Mouse (Mus musculus) liver, embryonic 12.5 days (tissue): ENCODE results near the gene Hectd4. TPM values are rescaled to one million over a fixed set of nuclear protein-coding genes. Genes with fewer than 3 reads are reported as not detected.
"Not testable (repeated sequence)": the region's sequence is repeated elsewhere in the genome, so short reads cannot be mapped to it uniquely, and the experiment has no call there.

Experiments used
- ATAC-seq: fragments of 200-750 bp; cut with Nextera tagmentation; 2 replicates; pipeline ENCODE4 v1.8.0; 2017; ENCODE audit warnings: moderate number of reproducible peaks, mild to moderate bottlenecking, moderate library complexity
- H3K27ac ChIP-seq: fragments of 300-500 bp; sonication (generic); 2 replicates; pipeline ENCODE4 v1.5.1; 2016; ENCODE audit warnings: mild to moderate bottlenecking
- H3K27me3 ChIP-seq: fragments of 300-500 bp; sonication (generic); replicated peaks from 2 replicates; pipeline ENCODE4 v1.6.1; 2016; ENCODE audit warnings: mild to moderate bottlenecking, moderate library complexity
- H3K36me3 ChIP-seq: fragments of 300-500 bp; sonication (generic); 2 replicates; pipeline ENCODE4 v1.6.1; 2016; ENCODE audit warnings: mild to moderate bottlenecking, moderate library complexity
- H3K4me1 ChIP-seq: fragments of 300-500 bp; sonication (generic); 2 replicates; pipeline ENCODE4 v1.6.1; 2016
- H3K4me2 ChIP-seq: fragments of 300-500 bp; sonication (generic); 2 replicates; pipeline ENCODE4 v1.6.1; 2016; ENCODE audit warnings: mild to moderate bottlenecking, moderate library complexity
- H3K4me3 ChIP-seq: fragments of 300-500 bp; sonication (generic); 2 replicates; pipeline ENCODE4 v1.5.1; 2016; ENCODE audit warnings: mild to moderate bottlenecking, moderate library complexity
- H3K9ac ChIP-seq: fragments of 300-500 bp; sonication (generic); 2 replicates; pipeline ENCODE4 v1.6.1; 2016; ENCODE audit warnings: mild to moderate bottlenecking, moderate library complexity
- H3K9me3 ChIP-seq: fragments of 300-500 bp; sonication (generic); replicated peaks from 2 replicates; pipeline ENCODE4 v1.6.1; 2016; ENCODE audit warnings: mild to moderate bottlenecking, moderate library complexity
- WGBS: fragments of 180-500 bp; shearing (Covaris S2); methylation state at CpG from one replicate; pipeline ENCODE4 v1.1.7; 2016; ENCODE audit not compliant: insufficient replicate concordance; 5-methylcytosine and 5-hydroxymethylcytosine counted together
- polyA plus RNA-seq: library from polyadenylated mRNA; unstranded; fragments of >200 nt; fragmentation: Nextera tagmentation; extraction: Ambion mirVana; gene quantifications from 2 replicates; pipeline ENCODE4 v1.2.1, GENCODE M21; 2016

The Hectd4 gene
- polyA plus RNA-seq, 1 experiment from 2014 or later = 13.3 TPM

DNA sequence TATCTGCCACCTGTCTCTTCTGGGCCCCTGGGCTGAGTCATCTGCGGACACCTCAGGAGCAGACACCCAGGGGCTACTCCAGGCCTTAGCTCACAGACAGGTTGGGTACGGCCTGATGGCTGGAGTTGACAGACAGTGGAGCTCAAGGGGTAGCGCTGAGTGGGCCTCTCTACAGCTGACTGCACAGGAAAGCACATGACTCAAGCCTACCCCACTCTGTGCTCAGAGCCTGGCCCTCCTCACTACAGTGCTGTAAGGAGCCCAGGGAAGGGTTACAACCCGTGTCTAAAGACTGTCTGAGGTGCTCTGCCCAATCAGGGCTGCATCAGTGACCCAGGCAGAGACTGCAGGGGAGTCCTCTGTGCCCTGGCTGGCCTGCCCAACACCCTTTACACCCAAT lies 147.2 kb downstream of the Hectd4 start:
- Histone ChIP-seq H3K9me3 (no peaks in the 10 kb centered on the region), H3K4me1 (peaks cover 10% of the 10 kb centered on the region; the same call in 1 of the 2 replicates), H3K4me3 (no peak overlapping the region), H3K27ac (no peak overlapping the region), H3K4me2 (no peak overlapping the region), H3K36me3 (peaks cover 84% of the 10 kb centered on the region), H3K27me3 (no peaks in the 10 kb centered on the region), H3K9ac (no peak overlapping the region)
- no peak for ATAC-seq
- 75% methylated on average over 4 of the region's 4 CpGs for WGBS

DNA sequence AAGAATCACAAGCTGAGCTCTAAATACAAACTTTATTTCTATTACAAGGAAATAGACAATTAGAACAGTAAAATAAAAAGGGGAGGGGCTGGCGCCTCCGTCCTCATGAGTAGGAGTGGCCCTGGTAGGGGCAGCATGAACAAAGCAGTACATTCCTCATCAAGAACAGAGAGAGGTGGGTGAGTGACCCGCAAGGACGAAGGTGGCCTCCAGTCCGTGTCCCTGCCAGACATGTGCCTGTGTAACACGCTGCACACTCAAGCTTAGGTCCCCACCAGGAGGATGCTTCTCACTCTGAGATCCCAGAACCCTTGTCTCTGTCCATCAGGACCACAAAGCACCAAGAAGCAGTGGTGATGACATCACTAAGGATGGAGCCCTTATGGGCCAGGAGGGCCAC lies 151.7 kb downstream of the Hectd4 start:
- WGBS = 83% methylated on average over 6 of the region's 6 CpGs

DNA sequence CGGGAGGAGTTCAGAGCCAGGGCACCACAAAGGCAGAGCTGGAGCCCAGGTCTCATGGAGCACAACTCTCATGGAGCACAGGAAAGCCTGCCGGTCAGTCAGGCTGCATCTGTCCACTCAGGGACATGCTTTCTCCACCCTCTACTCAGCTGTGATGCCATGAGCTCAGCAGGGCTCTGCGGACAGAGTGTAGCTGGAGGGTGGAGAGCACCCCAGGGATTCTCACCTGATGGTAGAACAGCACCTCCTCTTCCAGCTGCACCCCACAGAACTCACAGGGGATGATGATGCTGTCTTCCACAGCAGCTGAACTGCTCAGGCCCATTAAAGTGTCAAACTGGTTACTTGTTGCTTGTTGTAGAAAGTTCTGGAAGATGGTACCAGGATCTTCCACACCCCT lies 154.8 kb downstream of the Hectd4 start:
- no peak overlapping the region for H3K4me3 ChIP-seq
- ATAC-seq = no peak
- no peak overlapping the region for H3K4me2 ChIP-seq
- no peak overlapping the region for H3K27ac ChIP-seq
- H3K9me3 ChIP-seq = no peaks in the 10 kb centered on the region
- H3K4me1 ChIP-seq = no peaks in the 10 kb centered on the region
- no peaks in the 10 kb centered on the region for H3K27me3 ChIP-seq
- peaks cover 73% of the 10 kb centered on the region for H3K36me3 ChIP-seq
- no peak overlapping the region for H3K9ac ChIP-seq
- 83% methylated on average over 3 of the region's 3 CpGs for WGBS

More for the DNA sequence above, 151.7 kb downstream of the Hectd4 start:
- H3K4me1 ChIP-seq = peaks cover 6% of the 10 kb centered on the region; the same call in 1 of the 2 replicates
- H3K27ac ChIP-seq = no peak overlapping the region
- no peak overlapping the region for H3K4me3 ChIP-seq
- H3K9me3 ChIP-seq = no peaks in the 10 kb centered on the region
- no peak overlapping the region for H3K4me2 ChIP-seq
- H3K9ac ChIP-seq = no peak overlapping the region
- H3K27me3 ChIP-seq = no peaks in the 10 kb centered on the region
- peaks cover 74% of the 10 kb centered on the region for H3K36me3 ChIP-seq
- ATAC-seq = no peak

GRCm38 (mm10) chr5:121376972-121377371 lies 157.0 kb downstream of the Hectd4 start:
- H3K36me3 ChIP-seq = peaks cover 83% of the 10 kb centered on the region
- H3K4me2 ChIP-seq, H3K9ac ChIP-seq, H3K4me1 ChIP-seq, H3K4me3 ChIP-seq, ATAC-seq, H3K9me3 ChIP-seq, H3K27ac ChIP-seq, H3K27me3 ChIP-seq: not testable (repeated sequence)
- 58% methylated on average over 5 of the region's 5 CpGs for WGBS

GRCm38 (mm10) chr5:121378678-121379256 lies 158.7 kb downstream of the Hectd4 start:
- WGBS = 84% methylated on average over 13 of the region's 13 CpGs
- Histone ChIP-seq H3K4me2 (no peak overlapping the region), H3K27ac (no peak overlapping the region), H3K4me3 (no peak overlapping the region), H3K36me3 (peaks cover 69% of the 10 kb centered on the region), H3K4me1 (peaks cover 4% of the 10 kb centered on the region; the same call in 1 of the 2 replicates), H3K9ac (no peak overlapping the region), H3K9me3 (0 out of 2 replicates have a peak, but pooled peaks cover 3% of the 10 kb centered on the region), H3K27me3 (no peaks in the 10 kb centered on the region)
- no peak for ATAC-seq

- H3K27me3 ChIP-seq = no peaks in the 10 kb centered on the region
- no peak overlapping the region for H3K4me2 ChIP-seq
- peaks cover 17% of the 10 kb centered on the region for H3K4me1 ChIP-seq
- H3K9me3 ChIP-seq = 0 out of 2 replicates have a peak, but pooled peaks cover 3% of the 10 kb centered on the region
- H3K4me3 ChIP-seq = no peak overlapping the region
- ATAC-seq = no peak
- peaks cover 53% of the 10 kb centered on the region for H3K36me3 ChIP-seq
- WGBS = 87% methylated on average over 2 of the region's 2 CpGs
- H3K27ac ChIP-seq = no peak overlapping the region
- H3K9ac ChIP-seq = no peak overlapping the region
Measured at GRCm38 (mm10) chr5:121380692-121381091, 160.7 kb downstream of the Hectd4 start.

GRCm38 (mm10) chr5:121383857-121384756 lies 164.1 kb downstream of the Hectd4 start:
- 61% methylated on average over 10 of the region's 10 CpGs for WGBS
- Histone ChIP-seq H3K4me1 (peaks cover 34% of the 10 kb centered on the region), H3K27ac (0 out of 2 replicates have a peak overlapping the region, but pooled peaks have one; percentile 89), H3K27me3 (no peaks in the 10 kb centered on the region), H3K4me2 (peak overlapping the region; percentile 93), H3K9me3 (0 out of 2 replicates have a peak, but pooled peaks cover 3% of the 10 kb centered on the region), H3K4me3 (peak overlapping the region; percentile 73), H3K36me3 (peaks cover 29% of the 10 kb centered on the region), H3K9ac (peak overlapping the region; percentile 83)
- ATAC-seq = no peak

DNA sequence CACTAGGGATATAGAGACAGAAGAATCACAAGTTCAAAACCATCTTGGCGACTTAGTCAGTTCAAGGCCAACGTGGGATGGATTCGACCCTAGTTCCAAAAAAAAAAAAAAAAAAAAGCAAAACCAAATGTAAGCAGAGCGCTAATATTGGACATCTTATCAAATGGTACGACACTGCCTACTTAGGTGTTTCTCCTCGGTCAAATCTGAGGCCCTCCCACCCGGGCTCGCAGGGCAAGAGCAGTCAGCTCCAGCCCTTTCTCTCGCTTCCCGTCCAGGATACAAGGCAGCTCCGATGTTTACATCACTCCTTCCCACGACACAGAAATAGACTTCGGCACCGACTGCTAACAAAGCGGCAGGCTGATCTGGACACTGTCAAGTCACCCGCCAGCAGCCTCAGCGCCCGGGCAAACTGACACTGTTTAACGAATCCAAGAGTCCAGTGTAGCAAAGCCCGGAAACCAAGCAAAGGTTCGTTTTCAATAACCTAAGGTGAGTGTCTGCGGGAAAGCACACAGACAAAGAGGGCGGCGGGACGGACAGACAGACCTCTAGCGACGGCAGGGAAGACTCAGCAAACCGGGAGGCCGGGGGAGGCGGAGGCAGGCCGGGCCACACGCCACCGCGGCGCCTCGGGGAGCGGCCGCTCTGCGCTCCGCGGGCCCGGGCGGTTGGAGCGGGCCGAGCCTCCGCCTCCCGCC lies 164.9 kb downstream of the Hectd4 start:
- H3K4me3 ChIP-seq = peak overlapping the region; percentile 73
- H3K27ac ChIP-seq = peak overlapping the region; percentile 89
- H3K27me3 ChIP-seq = no peaks in the 10 kb centered on the region; the same call in 1 of the 2 replicates
- WGBS = 2% methylated on average over 38 of the region's 47 CpGs
- peak overlapping the region; percentile 93 for H3K4me2 ChIP-seq
- peak overlapping the region; percentile 83 for H3K9ac ChIP-seq
- 0 out of 2 replicates have a peak, but pooled peaks cover 3% of the 10 kb centered on the region for H3K9me3 ChIP-seq
- ATAC-seq = peak; percentile 44
- H3K4me1 ChIP-seq = peaks cover 42% of the 10 kb centered on the region
- peaks cover 22% of the 10 kb centered on the region for H3K36me3 ChIP-seq

DNA sequence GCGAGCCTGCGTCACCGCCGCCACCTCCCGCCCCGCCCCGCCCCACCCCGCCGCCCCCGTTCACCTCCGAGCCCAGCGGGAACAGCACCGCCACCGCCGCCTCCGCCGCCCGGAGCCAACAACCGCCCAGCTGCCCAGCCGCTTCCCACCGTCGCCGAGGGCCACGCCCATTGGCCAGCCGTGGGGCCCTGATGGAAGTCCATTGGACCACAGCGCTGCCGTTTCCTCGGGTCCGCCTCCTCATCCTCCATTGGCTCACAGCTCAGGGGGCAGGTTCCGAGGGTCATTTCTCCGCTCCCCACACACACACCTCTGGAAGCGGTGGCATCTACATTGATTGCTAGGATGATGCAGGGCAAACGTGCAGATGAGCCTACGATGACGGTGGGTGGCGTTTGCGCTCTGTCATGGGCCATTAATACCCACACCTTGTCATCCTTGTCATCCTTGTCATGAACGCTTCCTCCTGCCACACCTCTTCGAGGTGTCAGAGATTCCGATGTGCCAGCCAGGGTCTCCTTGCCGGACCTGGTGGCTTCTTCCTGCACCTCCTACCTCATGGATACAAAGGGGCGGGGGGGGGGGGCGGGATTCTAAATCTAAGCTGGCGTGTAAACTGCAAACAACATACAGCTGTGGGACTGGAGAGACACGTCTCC lies 165.6 kb downstream of the Hectd4 start, which contains the start of gene Trafd1:
Gene Trafd1 (minus strand): TSS at position 172 of the 659 bp plus-strand sequence.
- Histone ChIP-seq H3K4me1 (peaks cover 44% of the 10 kb centered on the region), H3K4me3 (peak within 1 kb of the TSS; percentile 73), H3K9me3 (0 out of 2 replicates have a peak, but pooled peaks cover 3% of the 10 kb centered on the region), H3K9ac (peak within 1 kb of the TSS; percentile 83), H3K4me2 (peak within 1 kb of the TSS; percentile 93), H3K36me3 (peaks cover 17% of the 10 kb centered on the region), H3K27me3 (no peaks in the 10 kb centered on the region; the same call in 1 of the 2 replicates), H3K27ac (peak within 1 kb of the TSS; percentile 89)
- peak; percentile 90 for ATAC-seq
- under 1% methylated on average over 32 of the region's 45 CpGs for WGBS

DNA sequence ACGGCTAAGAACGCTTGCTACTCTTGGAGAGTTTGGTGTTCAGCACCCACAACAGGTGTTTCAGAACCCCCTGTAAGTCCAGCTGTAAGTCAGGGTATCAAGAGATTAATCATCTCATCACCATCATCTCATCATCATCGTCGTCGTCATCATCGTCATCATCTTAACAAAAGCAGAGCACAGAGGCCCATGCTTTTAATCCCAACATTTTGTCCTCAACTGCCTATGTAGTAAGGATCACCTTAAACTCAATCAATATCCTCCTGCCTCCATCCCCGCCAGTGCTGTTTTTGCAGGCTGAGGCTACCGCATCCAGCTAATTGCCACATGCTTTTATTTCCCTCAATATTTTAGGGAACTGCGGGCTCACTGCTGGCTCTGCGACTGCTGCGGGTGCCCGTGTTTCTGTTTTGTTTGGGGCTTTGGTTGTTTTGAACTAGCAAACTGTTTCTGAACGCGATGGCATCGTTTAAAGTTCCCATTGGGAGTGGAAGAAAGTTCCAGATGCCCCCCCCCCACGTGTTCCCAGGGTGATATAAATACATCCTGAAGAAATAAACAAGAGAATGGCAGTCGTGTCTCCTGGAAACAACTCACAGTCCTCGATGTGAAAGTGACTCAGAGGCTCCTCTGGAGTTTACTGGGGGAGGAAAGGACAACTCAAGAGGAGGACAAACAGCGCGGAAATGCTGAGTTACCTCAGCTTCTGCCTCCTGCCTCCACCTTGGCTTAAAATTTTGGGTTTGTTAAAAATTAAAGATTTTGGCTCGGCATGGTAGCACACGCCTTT lies 166.3 kb downstream of the Hectd4 start:
- Histone ChIP-seq H3K9ac (peak overlapping the region; percentile 83; the same call in 1 of the 2 replicates), H3K4me3 (peak overlapping the region; percentile 73), H3K27ac (peak overlapping the region; percentile 89), H3K9me3 (no peaks in the 10 kb centered on the region), H3K27me3 (no peaks in the 10 kb centered on the region; the same call in 1 of the 2 replicates), H3K4me2 (peak overlapping the region; percentile 93), H3K4me1 (peaks cover 44% of the 10 kb centered on the region), H3K36me3 (peaks cover 10% of the 10 kb centered on the region)
- no peak for ATAC-seq
- WGBS = 37% methylated on average over 22 of the region's 22 CpGs
